Mouse (Mus musculus): ENCODE measurements around the gene Gm49383.
A peak's percentile ranks its signal among the peaks of the same experiment; 100 is the strongest.
"Not testable (repeated sequence)": the region's sequence is repeated elsewhere in the genome, so short reads cannot be mapped to it uniquely, and the experiment has no call there.

Gene Gm49383

GRCm38 (mm10) chr12:69160677-69161076 lies 36.2 kb downstream of the Gm49383 start:
- DNase-seq: not testable (repeated sequence)

DNA sequence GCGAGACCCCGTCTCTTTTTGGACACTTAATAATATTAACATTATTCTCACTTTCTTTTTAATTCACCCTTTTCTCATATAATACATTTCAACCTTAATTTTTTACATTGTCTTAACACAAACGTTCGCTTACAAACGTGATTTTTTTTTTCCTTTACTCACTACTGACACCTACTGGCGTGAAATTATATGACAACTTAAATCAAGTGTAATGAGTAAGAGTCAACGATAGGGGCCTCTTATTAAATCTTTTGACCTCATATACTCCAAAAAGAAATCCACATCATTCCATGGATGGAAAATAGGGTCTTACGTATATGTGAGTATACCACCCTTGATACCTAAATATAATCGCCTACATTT lies 37.3 kb downstream of the Gm49383 start:
- no peak for DNase-seq

- peak; percentile 98 for DNase-seq
These were observed 37.9 kb downstream of the Gm49383 start, which contains the start of gene Rps29 for GRCm38 (mm10) chr12:69158765-69159577. Gene Rps29 (minus strand): TSS chr12:69159186.

GRCm38 (mm10) chr12:69158366-69158764 lies 38.5 kb downstream of the Gm49383 start:
- DNase-seq: no peak

DNA sequence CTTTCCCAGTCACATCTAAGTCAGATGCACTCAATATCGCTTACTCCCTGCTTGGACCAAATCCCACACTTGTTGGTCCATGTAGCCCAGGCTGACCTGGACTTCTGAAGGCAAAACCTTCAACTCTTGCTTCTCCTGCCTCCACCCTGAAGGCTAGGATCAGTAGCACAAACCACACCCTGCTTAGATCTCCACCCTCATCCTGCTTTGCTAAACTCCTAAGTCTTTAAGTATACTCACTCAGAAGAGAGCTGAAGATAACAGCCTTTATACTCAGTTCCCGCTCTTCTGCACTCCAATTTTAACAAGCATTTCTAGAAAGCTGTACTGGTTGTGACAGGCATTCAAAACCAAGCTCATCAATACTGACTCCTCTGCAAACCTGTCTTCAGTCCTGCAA lies 39.8 kb downstream of the Gm49383 start:
- peak; percentile 47 for DNase-seq

DNA sequence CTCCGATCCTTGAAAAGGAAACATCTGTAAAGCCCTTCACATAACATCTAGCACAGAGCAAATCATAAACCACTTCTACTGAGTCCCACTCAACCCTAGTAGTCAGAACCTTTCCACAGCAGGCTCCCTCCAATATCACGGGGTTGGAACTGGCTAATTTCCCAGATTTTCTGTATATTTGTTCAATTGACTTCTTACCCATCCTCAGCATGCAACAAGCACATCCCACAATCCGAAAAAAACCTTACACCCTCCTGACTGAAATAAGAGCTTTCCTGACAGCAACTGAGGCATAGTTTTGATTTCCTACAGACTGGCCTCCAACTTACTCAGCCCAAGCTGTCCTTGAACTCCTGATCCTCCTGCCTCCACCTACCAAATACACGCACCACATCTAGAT lies 40.5 kb downstream of the Gm49383 start:
- no peak for DNase-seq

DNA sequence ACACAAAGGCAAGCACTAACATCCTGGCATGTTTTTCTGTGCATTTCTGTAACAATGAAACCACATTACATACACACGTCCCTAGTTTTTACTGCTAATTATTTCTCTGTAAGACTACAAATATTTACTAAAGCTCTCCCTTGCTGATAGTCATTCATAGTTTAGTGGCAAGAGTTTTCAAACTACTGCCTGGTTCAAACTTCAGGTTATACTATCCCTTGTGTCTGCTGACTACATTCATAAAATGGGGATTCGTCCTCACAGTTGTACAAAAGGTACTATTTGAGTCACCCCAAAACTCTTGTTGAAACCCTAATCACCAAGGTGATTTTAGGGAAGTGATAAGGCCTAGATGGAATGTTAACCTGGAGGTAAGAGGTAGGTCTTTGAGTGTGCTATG lies 41.0 kb downstream of the Gm49383 start:
- DNase-seq: no peak

DNA sequence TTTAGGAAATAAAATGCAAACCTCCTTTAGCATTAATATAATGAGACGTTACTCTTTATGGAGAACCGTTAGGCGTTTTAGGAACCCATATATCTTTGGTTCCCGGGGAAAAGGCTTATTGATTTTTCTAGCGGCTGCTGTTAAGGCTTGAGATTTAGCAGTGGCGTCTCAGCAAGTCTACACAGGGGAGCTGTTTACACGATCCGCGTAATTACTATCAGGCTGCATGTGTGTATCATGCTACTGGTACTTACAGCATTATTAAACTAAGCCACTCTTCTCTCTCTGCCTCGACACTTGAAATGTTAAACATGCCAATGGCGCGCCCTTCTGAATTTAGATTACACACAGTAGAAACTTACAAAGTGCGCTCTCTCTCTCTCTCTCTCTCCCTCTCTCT lies 46.9 kb downstream of the Gm49383 start:
- DNase-seq: no peak

- DNase-seq: no peak
These were observed 49.7 kb downstream of the Gm49383 start for GRCm38 (mm10) chr12:69147166-69147735.

DNA sequence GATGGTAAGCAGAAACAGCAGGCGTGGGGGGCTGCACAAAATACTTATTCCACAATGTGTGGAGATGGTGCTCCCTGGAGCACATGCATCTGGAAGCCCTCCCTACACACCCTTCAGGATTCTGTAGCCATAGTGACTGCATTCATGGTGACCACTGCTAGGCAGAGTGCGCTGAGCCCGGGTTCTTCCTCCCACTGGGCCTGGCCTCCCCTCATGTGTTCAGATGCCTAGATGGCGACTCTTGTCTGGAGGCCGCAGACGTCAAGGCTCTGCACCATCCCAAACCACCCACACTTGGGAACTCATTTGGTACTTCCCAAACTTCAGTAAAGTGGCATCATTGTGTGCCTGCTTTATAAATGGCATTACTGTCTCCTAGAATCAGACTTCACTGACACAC lies 53.4 kb downstream of the Gm49383 start:
- DNase-seq: no peak

DNA sequence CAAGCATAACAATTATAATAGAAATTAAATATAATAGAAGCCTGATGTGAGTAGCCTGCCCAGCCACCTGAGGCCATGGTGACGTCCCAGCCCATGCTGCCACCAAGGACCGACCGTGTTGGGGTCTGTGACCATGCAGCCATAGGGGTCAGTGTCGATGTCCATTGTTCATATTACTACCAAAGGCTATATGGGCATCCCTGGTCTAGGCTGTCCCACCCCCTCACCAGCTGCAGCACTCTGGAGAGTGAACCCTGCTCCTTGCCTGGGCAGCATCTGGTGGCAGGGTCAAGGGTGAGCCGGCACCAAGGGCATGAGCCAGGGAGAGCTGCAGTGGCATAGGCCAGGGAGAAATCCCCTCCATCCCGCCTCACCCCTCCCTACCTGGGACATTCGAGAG lies 57.1 kb downstream of the Gm49383 start:
- DNase-seq: no peak

GRCm38 (mm10) chr12:69139201-69139600 lies 57.7 kb downstream of the Gm49383 start:
- no peak for DNase-seq
